Mouse (Mus musculus): Measurements from ENCODE around the gene Atrnl1.

Atrnl1 gene

DNA sequence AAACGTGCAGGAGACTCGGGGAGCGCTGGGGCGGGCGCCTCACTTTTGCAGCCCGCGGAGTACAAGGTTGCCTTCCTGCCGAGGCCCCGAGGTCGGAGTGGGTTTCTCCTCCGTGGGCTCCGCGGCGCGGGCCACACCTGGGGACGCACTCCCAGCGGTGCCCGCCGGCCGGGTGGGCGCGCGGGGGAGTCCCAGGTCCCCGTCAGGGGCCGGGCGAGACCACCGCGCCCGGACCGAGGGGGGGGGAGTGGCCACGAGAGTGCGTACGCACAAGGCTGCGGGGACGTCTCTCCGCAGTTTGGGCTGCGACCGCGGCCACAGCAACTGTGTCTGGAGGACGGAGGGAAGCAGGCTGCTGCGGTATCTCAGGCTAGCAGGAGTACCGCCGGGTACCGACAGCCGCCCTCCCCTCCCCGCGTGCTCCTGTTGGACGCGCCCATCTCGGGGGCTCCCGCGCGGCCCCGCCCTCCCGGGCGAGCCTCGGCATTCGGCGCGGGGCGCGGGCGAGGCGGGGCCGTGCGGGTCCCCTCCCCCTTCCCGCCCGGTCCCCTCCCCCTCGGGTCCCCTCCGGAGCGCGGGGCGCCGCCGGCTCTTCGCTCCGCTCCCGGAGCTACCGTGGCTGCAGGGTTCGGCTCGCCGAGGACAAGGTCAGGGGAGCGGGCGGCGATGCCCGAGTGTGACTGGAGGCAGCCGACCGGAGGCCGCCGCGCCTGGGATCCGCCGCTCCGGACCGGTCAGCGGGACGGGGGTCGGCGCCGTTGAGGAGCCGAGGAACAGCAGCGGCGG lies at the start of gene Atrnl1:
TSS of gene Atrnl1 (plus strand) at position 559 of the 786 bp plus-strand sequence.
- DNase-seq = peak; percentile 87

DNA sequence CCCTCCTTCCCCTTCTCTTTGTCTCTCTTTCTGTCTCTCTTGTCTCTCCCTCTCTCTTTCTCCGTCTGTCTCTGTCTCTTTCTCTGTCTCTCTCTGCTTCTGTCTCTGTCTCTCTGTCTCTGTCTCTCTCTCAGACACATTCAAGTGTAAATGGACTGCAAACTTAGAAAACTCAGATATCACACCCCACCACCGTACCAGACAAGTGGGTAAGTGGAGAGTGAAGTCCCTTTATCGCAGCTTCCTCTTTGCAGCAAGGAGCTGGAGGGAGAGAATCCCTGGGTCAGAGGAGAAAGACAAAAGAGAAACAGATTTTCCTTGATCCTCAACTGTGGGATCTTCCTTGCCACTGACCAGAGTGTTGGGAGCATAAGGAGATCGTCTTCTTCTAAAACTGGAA lies 49.3 kb upstream of the Atrnl1 start:
- no peak for DNase-seq

DNA sequence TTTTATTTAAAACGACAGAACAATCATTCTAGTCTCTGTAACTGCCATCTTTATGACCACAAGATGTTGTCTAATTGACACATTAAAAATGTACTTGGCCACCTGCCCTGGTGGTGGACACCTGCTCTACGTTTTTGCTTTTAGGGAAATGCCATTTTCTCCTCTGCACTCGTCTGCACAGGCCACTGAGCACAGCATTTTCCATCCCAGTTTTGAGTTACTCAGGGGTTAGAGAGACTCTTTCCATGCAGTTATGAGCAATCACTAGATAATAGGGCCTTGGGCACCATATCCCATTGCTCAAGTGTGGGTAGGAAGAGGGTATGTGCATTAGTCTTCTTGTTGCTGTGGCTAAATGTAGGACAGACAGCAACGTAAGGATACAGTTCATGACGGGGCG lies 41.8 kb upstream of the Atrnl1 start:
- no peak for DNase-seq

DNA sequence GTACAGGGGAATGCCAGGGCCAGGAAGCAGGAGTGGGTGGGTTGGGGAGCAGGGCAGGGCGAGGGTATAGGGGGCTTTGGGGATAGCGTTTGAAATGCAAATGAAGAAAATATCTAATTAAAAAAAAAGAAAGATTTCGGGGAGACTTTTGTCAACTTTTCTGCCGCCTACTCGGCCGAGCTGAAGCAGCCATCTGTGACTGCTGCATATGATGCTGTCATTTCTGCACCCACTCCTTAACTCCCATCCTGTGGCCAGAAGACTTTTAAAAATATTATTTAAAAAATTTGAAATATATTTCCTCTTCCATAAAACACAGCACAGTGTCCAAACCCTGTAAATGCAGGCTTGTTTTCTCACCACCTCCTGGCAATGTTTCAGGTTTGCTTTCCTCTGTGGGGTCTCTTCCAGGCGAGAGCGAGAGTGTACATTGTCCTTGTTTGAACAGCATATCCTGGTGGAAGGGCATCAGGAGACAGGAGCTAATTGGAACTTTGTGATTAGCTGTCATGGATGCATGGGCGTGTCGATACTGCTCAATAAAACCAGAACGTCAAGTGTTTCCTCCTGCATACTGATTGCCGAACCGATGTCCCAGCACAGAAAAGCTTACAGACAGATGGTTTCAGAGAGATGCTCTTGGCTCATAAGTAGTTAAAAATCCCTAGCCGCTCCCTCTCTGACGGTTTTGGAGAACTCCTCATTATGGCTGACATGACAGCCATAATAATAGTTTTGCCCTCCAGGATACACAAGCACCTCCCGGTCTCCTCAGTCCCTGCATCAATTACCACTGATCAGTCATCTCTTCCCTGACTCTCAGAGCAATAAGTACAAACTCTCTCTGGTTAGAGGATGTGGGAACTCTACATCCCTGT lies 38.2 kb upstream of the Atrnl1 start:
- no peak for DNase-seq

DNA sequence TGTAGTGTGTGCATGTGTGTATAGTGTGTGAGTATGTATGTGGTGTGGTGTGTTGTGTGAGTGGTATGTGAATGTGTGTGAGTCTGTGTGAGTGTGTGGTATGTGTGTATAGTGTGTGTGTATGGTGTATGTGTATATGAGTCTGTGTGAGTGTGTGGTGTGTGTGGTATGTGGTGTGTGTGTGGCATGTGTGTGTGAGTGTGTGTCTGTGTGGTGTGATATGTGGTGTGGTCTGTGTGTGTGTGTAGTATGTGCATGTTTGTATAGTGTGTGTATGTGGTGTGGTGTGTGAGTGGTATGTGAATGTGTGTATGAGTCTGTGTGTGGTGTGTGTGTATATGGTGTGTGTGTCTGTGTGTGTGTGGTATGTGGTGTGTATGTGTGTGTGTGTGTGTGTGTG lies 37.4 kb upstream of the Atrnl1 start:
- no peak for DNase-seq

DNA sequence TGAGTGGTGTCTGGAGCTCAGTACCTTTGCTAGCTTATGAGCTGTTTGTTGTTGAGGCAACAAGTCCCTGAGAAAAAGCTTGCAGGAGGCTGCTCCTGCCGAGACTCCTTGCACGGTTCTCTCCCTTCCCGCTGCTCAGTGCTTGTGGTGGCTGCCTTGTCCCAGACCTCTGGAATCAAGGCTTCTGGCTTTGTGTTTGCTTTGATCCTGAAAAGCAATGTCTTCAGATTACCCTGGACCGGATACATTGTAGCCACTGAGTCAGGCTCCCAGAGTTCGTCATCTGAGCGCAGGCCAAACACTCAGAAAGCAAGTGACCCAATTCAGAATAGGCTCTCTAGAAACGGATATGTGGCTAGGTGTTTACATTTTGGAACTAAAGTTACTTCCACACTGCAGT lies 35.8 kb upstream of the Atrnl1 start:
- DNase-seq = no peak

DNA sequence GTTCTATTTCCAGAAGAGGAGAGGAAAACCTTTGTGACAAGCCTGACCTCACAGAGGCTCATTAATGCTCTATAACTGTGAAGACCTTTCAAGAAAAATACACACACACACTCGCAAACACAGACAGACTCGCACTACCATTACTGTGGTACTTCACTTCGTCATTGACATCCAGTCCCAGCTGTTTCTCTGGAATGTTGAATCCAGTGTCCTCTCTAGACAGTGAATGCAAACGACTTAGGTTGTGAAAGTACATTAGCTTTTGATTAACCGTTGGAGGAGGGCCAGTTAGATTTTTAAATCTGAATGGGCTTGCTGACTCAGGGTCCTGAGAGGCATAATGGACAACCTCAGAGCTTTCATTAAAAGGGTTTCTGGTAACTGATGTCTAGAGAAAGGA lies 34.0 kb upstream of the Atrnl1 start:
- DNase-seq = no peak

DNA sequence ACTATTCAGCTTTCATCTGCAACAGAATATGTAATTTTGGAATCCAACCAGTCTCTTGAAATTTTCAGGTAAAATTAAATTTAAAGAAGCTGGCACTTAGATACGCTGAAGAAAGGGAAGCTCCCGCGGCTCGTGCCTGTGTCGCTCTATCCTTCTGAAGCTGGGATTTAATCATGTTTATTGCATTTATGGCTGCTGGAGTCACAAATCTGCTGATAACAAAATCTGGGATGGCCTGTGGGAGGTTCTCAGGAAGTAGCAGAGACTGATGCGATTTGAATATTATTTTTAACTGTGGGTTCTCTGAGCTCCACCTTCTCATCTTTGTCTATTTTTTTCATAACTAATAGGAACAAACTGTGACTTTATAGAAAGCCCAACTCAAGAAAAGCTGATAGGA lies 33.6 kb upstream of the Atrnl1 start:
- DNase-seq = no peak

DNA sequence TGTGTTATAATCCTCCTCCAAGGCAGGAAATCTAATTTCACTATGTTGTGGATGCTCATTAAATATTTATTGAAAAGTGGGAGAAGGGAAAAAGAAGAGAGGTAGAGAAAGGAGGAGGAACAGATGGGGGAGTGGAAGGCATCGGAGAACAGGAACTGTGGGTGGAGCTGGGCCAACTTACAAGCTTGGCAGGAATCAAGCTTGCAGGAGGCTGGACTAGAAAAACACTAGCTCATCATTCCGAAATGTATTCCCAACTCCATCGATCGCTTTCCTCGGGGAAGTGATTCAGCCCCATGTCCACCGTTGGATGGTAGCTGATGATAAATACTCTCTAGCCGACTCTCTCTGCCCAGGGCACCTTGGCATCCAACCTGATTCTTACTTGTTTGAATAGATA lies 29.9 kb upstream of the Atrnl1 start:
- DNase-seq = peak; percentile 46

DNA sequence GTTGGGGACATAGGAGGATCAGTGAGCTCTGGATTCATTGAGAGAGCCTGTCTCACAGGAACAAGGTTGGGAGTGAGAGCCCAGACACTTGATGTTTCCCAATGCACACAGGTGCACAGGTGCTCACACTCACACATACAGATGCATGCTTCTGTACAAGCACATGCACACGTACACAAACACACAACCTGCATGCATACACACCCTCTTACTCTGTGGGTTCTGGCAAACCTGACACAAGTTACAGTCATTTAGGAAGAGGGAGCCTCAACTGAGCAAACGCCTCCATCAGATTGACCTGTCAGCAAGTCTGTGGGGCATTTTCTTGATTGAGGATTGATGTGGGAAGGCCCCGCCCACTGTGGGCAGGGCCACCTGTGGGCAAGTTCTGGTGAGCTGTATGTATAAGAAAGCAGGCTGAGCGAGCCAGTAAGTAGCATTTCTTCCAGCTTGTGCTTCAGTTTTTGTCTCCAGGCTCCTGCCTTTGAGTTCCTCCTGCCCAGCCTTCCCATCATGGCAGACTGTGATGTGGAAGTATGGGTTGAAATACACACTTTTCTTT lies 25.5 kb upstream of the Atrnl1 start:
- no peak for DNase-seq

DNA sequence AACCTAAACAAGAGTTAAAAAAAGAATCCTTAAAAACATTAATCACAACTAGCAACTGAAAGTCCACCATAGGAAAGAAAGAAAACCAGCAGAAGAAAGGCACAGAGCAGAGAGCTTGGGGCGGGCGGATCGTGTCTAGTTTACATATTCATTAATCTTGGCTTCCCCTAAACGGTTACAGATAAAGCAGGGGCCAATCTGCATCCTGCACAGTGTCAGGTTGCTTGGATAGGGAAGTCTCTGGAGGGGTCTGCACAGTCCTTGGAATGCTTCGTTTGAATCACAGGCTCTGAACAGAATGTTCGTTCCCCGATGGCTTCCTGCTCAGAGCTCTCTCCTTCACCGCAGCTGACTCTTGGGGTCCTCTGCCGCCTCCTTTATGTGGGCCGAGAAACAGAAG lies 24.7 kb upstream of the Atrnl1 start:
- no peak for DNase-seq

DNA sequence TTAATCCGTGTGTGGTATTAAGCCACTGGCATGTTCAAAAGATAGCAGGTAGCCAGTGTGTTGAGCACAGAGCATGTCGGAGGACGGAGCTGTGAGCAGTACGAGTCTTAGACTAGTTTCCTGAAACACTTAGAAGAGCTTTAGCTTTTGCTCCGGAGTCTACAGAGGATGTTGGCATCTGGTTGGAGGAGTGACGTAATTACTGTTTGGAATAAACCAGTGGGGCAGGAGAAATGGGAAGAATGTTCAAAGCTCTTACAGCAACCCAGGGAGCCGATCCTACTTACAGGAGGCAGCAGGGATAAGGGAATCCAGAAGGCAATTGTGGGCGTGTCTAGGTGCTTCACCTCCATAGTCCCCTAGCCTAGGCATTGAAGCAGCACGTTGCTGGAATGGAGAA lies 21.3 kb upstream of the Atrnl1 start:
- DNase-seq = no peak

DNA sequence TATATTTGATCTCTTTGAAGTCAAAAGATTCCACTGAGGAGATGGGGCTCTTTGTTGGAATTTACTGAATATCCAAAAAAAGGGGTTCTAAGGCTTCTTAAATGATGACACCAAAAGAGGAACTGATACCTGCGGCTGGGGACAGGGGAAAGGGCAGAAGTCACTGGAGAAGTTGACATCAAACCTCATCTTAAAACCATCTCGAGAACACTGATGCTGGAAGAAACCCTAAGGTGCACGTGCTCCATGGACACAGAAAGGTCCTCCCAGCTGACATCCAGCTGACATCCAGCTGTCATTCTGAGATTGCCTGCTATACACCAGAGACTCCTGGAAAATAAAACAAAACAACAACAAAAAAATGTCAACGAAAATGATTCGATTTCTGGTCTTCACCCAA lies 19.9 kb upstream of the Atrnl1 start:
- no peak for DNase-seq

DNA sequence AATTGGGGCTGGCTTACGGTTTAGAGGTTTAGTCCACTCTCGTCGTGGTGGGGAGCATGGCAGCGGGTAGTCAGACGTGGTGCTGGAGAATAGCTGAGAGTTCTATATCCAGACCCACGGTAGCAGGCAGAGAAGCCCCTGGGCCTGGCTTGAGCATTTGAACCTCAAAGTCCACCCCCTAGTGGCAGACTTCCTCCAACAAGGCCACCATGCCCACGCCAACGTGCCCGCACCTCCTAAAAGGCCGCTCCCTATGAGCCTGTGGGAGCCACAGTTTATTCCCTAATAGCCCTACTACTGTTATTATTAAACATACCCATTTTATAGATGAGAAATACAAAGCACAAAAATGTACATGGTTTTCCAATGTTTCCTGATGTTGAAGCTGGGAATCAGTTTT lies 19.2 kb upstream of the Atrnl1 start:
- DNase-seq = no peak

DNA sequence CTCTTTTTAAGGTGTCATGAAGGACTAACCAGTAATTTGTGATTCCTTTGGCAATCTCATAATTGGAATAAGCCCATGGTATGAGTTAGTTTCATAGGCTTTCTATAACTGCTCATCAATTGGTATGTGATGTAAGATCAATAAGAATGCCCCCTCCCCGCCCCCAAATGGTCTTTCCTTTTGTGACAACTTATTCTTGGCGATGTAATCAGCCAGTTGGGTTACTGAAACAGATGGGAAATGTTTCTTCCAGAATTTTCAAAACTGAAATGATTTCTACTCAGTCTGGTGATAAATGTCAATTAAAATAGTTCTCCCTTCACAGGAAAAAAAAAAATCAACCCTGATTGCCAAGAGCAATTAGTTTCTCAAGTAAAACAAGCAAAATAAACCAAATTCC lies 18.5 kb upstream of the Atrnl1 start:
- no peak for DNase-seq

DNA sequence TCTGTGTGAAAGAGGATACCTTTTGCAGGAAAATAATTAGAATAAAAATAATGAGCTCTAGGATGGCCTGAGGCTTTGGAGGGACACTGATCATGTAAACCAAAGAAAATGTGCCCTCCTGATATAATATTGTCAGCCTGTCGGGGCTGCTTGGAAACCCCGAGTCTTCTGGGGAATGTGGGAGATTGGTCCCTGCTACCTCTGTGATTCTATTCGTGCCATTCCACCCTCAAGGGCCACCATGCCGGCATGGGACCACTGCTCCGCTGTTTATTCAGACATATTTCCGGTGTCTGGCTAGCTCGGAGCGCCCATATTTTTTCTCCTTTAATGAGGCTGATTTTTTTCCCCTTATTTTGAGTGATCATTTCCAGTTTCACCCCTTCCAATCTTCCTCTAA lies 11.7 kb upstream of the Atrnl1 start:
- DNase-seq = no peak

DNA sequence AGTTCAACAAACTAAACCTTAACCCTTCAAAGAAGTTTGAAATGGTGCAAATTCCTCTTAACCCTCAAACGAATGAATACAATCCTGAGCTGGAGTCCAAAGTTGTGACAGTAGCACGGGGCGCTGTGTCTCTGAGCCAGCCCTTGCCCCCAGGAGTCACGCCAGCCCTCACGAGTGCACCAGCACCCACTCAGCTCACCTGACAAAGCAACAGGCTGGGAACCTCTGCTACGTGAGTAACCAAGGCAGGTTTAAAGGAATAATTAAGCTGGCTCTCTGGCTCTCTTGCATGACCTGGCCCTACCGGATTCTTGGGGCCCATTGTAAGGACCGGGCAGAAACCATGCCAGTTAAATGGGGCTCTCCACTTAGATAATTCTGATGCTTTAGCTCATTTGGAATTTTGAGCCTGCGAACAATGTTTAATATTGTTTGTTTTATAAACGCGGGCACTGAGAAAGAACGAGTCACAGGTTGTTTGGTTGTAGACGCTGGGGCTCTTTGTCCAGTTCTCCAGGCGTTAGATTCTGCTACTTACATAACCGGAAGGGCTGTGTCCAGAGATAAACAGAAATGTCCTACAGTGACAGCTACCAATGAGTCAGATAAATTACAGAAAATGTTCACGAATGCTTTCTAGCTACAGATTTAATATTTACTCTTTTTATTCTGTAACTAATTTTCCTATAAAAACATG lies 10.5 kb upstream of the Atrnl1 start:
- DNase-seq = no peak

DNA sequence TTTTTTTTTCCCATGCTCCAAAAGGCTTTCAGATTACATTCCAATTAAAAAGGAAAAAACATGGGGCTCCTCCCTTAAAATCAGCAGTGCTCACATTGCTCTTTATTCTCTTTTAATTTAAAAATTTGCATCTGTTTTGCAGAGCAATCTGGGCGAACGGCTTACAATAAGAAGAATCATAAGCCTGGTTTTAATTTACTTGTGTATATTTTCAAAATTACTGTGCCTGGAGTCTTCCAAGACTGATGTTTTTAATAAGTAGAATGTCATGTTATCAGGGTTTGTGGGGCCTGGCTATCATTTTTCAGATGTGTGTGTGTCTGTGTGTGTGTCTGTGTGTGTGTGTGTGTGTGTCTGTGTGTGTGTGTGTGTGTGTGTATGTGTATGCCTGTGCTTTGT lies 9.9 kb upstream of the Atrnl1 start:
- no peak for DNase-seq

DNA sequence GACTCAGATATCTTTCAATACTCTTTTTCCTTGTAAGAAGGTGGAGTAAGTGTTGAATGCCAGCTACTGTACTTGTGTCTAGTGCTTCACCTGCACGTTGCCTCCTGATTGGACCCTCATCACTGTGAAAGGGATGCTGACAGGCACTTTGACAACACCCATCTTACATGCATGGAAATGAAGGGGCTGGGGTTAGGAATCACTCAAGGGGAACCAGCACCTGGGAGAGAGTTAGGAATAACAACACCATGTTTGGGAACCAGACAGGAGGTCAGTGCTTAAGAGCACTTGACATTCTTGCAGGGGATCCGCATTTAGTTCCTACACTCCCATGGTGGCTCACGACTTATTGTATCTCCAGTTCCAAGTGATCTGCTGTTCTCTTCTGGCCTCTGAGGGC lies 7.2 kb upstream of the Atrnl1 start:
- DNase-seq = no peak

DNA sequence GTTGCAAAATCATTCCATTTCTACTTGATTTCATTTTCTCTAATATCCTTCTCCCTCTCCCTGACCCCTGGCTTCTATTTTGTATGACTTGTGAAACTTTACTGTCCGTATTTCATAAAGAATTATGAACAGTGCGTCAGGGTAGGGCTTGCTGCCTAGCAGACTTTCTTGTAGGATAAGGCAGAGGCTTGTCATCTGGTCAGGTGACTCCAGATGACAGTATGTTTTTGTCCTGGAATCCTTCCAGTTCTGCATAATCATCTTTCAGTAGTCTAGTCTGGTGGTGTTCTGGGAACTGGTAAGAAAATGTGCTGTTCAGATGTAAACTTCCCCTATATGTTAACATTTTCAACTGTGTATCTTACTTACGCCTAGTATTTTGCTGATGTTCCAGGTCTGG lies 4.9 kb upstream of the Atrnl1 start:
- DNase-seq = no peak

DNA sequence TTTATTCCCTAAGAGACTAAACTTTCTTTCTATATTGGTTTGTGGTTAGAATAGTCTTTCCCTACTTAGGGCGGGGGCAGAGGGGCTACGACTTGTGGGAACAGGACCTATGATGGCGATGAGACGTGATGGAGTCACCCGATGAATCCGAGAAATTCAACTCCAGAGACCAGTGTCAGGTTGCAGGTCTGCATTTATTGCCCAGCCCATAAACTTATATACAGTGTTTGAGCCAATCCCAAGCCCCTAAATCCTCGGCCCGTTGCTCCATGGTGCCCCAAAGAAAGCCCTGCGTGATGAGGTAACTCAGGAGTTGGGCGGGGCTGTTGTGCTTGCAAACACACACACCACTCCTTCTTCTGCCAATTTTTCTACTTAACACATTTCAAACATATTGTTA lies 4.5 kb upstream of the Atrnl1 start:
- no peak for DNase-seq

DNA sequence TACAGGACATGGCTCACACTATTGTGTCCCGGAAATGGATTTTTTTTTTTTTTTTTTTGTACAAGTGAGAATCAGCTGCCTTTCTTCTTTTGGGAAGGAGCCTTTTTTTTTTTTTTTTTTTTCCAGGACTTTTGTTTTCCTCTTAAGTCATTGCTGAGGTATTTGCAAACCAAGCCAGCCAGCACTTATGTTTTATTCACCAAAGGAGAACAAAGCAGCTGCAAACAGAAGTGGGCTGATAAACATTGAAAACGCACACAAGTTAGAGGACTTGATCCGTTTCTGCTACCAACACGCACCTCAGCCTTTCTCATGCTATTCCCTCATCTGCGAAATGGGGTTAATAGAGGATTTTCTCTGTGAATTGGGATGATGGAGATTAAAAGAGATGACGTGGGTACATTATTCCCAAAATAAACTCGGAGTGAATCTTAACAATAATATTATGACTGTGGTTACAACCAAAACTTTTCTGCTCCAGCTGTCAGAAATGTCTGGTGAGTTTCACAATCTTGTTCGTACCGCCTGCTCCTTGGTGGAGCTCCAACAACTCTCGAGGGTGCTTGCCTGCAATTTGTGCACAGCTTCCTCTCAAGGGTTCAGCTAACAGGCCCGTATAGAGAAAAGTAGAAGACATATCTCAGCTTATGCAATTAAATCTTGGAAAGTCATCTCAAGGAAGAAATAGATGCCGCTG lies 1.3 kb upstream of the Atrnl1 start:
- DNase-seq = no peak

DNA sequence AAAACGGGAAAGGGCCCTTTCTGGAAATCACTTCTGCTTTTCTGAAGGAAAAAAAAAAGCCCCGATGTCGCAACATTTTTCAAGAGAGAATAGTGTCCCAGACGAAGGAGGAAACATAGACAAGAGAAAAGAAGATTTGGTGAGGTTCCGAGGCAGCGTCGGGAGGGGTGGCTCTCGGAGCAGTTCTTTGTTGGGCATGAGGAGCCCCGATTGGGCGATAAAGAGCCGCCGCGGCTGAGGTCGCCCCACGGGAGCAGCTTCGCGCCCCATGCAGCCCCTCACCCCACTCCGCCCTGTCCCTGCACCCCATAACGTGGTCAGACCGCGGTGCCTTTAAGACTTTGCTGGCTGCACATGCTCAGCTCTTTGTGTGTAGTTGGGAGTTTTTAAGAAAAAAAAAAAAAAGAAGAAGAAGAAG lies 767 bp upstream of the Atrnl1 start:
- no peak for DNase-seq
